Mouse (Mus musculus): ENCODE measurements around the gene Ap1g2. TPM values are rescaled to one million over a fixed set of nuclear protein-coding genes. Genes with fewer than 3 reads are reported as not detected.

Ap1g2 gene
- polyA plus RNA-seq (2012; rRNA removed), result 19.1 and 23.4 TPM in 2 replicates

GRCm38 (mm10) chr14:55105836-55106809 is at the start of gene Ap1g2:
Ap1g2 (minus strand) TSS chr14:55106593.

GRCm38 (mm10) chr14:55116425-55117200 is 10.2 kb upstream of the Ap1g2 start, which contains the start of gene Jph4:
Jph4 (minus strand) TSS chr14:55116935.

DNA sequence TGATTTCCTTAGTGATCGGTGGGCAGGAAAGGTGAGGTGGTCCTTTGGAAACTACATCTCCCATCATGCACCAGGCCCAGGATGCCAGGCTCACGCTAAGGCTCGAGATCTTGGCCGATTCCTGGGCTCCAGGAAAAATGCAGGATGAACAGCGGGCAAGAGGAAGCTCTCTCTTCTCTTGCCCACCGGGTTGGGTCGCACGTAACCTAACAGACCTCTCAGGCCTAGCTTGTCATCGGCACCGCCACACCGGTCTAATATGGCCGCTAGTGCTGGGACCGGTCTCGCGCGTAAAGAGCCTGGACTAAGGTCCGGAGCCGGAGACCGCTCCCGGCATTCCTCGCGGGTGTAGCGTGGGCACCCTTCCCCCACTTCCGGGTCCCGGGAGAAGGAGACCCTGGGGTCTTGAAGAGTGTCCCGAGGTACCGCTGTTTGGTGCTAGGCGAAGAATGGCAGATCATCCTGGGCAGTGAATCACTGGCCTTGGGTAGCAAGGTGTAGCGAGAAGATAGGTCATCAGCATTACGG is 11.6 kb downstream of the Ap1g2 start, which contains the start of gene Thtpa:
Gene Thtpa (plus strand): TSS at position 81 of the 528 bp plus-strand sequence.

DNA sequence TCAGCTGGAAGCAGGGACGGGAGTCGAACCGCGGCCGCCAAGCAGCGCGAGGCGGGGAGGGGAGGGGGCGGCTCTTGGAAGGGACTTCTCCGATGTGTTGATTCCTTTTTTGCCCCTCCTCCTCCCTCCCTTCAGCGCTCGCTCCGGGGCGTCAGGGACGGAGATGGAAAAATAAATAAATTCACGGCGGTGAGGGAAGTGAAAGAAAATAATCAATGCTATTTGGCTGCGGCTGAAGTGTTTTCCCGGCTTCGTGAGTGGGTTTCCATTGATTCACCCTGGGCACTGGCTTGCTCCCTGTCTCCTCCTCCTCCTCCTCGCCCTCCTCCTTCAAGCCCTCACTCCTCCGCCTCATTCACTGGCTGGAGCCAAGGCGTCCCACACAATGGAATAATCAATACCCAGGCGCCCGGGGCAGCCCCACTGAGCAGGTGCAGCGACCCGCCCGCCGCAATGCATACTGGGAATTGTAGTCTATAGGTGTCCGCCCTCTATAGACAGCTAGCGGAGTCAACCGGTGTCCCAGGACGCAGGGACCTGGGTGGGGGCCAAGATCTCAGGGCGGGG is 14.3 kb downstream of the Ap1g2 start, which contains the start of gene Zfhx2:
Gene Zfhx2 (minus strand): TSS at position 314 of the 567 bp plus-strand sequence.

Other genes with a start within 250 kb of the Ap1g2 start
- gene Homez, start 235.6 kb downstream of the Ap1g2 start, polyA plus RNA-seq (2012; rRNA removed), result 1.6 and 1.7 TPM in 2 replicates
- gene Ppp1r3e, start 229.0 kb downstream of the Ap1g2 start, polyA plus RNA-seq (2012; rRNA removed), result 7.0 and 8.5 TPM in 2 replicates
- 21.4 and 24.2 TPM in 2 replicates for gene Bcl2l2, start 223.2 kb downstream of the Ap1g2 start, polyA plus RNA-seq (2012; rRNA removed)
- 11.1 and 13.1 TPM in 2 replicates for gene Gm20521, start 223.2 kb downstream of the Ap1g2 start, polyA plus RNA-seq (2012; rRNA removed)
- 19.9 and 24.8 TPM in 2 replicates for gene Pabpn1, start 214.1 kb downstream of the Ap1g2 start, polyA plus RNA-seq (2012; rRNA removed)
- gene Slc22a17, start 193.5 kb downstream of the Ap1g2 start, polyA plus RNA-seq (2012; rRNA removed), result 30.5 and 37.7 TPM in 2 replicates
- 13.5 and 18.0 TPM in 2 replicates for gene Efs, start 180.5 kb downstream of the Ap1g2 start, polyA plus RNA-seq (2012; rRNA removed)
- gene Il25, start 173.9 kb downstream of the Ap1g2 start, polyA plus RNA-seq (2012; rRNA removed), result 0.16 and 0.51 TPM in 2 replicates
- gene Cmtm5, start 170.3 kb downstream of the Ap1g2 start, polyA plus RNA-seq (2012; rRNA removed), result 1.7 and 3.0 TPM in 2 replicates
- 0.01 and 0.04 TPM in 2 replicates for gene Myh6, start 139.7 kb downstream of the Ap1g2 start, polyA plus RNA-seq (2012; rRNA removed)
- gene Gm17428, start 129.7 kb downstream of the Ap1g2 start, polyA plus RNA-seq (2012; rRNA removed), result not detected in 2 replicates
- gene Myh7, start 112.0 kb downstream of the Ap1g2 start, polyA plus RNA-seq (2012; rRNA removed), result 0.06 and 0.08 TPM in 2 replicates
- 2.0 TPM in 2 replicates for gene Ngdn, start 91.1 kb downstream of the Ap1g2 start, polyA plus RNA-seq (2012; rRNA removed)
- gene Zfhx2, start 14.3 kb downstream of the Ap1g2 start, polyA plus RNA-seq (2012; rRNA removed), result 1.5 and 1.9 TPM in 2 replicates
- 2.6 and 2.8 TPM in 2 replicates for gene Thtpa, start 11.8 kb downstream of the Ap1g2 start, polyA plus RNA-seq (2012; rRNA removed)
- 1.7 TPM in 2 replicates for gene Jph4, start 10.3 kb upstream of the Ap1g2 start, polyA plus RNA-seq (2012; rRNA removed)
- 0.10 TPM in 1 of 2 replicates, not detected in the other for gene Dhrs2, start 115.4 kb upstream of the Ap1g2 start, polyA plus RNA-seq (2012; rRNA removed)